Mouse (Mus musculus) kidney, postnatal 14 days (tissue): ENCODE measurements around the gene Tatdn2.
"Not testable (repeated sequence)": the region's sequence is repeated elsewhere in the genome, so short reads cannot be mapped to it uniquely, and the experiment has no call there.

Experiments used
- DNase-seq: peaks from one replicate; pipeline ENCODE4 v3.0.0; 2022; ENCODE audit warnings: mixed read lengths

Tatdn2 gene

GRCm38 (mm10) chr6:113672029-113672428 lies 24.8 kb upstream of the Tatdn2 start:
- not testable (repeated sequence) for DNase-seq

DNA sequence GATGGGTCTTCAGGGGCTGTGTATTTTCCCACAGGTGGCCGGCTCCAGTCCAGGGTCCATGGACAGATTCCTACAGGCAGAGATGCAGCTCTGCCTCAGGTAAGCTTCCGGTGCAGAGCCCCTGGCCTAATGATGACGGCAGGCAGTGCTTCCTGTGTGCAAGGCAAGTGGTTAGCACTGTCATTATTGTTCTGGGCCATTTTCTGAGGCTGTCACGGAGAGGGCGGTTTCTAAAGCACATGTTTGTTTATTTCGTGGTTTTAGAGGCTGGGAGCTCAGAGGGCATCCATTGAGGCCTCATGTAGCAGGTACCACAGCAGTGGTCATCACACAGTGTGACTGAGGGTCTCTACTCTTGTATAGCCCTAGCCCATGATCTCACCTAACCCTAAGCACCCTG lies 23.9 kb upstream of the Tatdn2 start:
- no peak for DNase-seq

DNA sequence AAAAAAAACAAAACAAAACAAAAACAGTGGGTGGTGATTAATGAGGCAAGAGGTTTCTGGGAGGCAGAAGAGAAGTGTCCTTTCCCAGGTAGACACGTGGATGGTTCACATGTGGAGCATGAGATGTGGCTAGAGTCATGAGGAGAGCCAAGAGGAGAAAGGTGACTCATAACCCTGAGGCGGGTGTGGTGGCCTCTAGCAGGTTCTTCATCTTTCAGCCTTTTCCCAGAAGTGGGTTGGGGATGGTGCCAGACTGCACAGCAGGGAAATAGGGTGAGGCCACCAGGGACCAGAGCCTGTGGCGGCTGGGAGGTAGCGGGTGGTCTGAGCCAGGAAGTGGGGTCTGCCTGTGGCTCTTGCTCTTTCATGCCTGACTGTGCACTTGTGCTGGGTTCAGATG lies 21.6 kb upstream of the Tatdn2 start:
- DNase-seq, result no peak

GRCm38 (mm10) chr6:113675991-113676390 lies 20.9 kb upstream of the Tatdn2 start:
- DNase-seq, result no peak

DNA sequence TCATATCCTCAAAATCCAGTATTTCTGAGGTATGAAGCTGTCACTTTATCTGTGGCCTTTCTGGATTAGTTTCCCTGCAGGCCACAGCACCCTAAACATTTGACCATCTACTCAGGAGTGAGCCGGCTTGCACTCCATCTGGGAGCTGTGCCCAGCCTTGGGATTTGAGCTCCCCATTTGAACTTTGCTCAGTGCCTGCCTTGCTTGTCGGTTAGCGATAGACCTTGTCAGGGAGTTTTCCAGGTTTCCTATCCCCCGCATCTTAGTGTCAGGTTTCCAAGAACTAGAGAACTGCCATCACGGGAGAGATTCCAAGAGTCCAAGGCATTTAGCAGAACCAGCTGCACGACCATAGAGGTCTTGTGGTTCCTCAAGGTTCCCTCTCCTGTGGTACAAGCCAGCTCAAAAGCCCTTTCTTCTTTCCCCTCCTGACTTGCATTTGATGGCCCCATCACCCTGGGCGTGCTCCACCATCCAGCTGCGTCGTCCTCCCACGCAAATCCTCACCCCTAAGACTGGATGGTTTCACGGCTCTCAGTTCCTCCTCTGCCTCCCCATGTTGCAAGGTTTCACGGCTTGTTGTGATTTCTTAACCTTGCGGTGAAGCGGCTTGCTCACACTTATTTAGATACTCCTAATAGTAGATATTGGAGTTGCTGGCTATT lies 19.6 kb upstream of the Tatdn2 start:
- peak; percentile 68 for DNase-seq

GRCm38 (mm10) chr6:113678246-113679012 lies 18.4 kb upstream of the Tatdn2 start:
- DNase-seq, result no peak

DNA sequence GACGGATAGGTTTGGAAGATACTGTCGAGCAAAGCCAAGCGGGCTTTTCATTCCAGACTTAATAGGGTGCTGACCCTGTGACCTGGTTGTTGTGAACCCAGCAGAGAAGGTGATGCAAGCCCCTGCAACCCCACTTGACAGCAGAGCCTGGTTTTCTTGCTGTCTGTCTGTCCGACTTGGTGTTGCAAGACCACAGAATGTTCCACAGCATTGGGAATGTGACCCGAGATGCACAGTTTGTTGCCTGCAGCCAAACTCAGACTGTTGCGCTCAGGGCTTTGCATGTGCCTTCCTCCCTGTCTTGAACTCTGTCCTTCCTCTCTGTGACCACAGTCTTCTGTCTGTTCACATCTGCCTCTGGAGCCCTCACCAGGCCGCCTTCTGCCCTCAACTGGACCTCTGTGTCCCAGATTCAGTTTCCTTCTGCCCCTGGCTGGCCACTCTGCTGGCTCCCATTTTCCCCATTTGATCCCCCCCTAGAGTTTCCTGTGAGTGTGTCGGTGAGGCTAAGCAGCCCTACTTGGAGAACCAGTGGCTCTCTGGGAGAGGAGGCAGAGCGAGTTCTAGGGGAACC lies 16.8 kb upstream of the Tatdn2 start:
- no peak for DNase-seq

GRCm38 (mm10) chr6:113681271-113681670 lies 15.6 kb upstream of the Tatdn2 start:
- DNase-seq, result peak; percentile 87

GRCm38 (mm10) chr6:113683081-113683825 lies 13.6 kb upstream of the Tatdn2 start:
- DNase-seq, result no peak

DNA sequence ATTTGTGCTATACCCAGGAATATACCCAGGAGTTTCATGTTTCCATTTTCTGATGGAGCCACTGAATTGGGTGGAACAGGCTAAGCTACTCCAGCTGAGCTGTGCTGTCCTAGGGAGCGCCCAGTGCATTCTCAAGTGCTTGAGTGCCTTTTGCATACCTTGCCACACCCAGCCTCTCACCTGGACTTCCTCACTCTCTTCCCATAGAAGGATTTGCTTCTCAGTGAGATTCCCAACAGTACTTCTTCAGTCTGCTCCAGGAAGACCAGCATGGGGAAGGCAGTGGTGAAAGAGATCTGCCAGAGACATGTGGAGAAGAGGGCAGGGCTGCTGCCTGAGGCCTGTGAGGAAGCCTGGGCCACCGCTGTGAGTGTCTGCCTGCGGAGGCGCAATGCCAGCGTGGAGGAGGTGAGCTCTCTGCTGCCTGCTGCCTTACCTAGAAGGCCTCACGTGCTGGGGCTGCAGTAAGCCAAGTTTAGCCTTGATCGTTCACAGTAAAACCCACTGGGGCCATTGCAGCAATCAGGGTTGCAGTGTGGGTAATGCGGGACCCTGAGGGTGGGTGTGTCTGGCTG lies 10.2 kb upstream of the Tatdn2 start:
- DNase-seq, result no peak

DNA sequence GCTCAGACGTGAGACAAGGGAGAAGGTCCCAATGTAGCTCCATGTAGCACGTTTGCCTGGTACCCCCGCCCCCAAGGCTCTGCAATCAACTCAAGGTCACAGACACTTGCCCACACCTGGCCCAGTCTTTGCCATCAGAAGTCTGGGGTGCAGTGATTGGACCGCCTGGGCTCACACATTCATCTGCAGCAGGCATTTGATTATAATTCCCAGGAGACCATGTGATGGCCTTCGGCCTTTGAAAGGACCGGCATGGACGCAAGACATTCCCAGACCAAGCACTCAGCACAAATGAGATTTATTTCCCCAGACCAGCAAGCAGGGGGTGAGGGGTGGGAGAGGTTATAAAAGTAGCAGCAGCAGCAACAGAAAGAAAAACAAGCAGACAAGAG lies 6.8 kb upstream of the Tatdn2 start:
- peak; percentile 88 for DNase-seq

GRCm38 (mm10) chr6:113690400-113691083 lies 6.3 kb upstream of the Tatdn2 start:
- peak; percentile 93 for DNase-seq

DNA sequence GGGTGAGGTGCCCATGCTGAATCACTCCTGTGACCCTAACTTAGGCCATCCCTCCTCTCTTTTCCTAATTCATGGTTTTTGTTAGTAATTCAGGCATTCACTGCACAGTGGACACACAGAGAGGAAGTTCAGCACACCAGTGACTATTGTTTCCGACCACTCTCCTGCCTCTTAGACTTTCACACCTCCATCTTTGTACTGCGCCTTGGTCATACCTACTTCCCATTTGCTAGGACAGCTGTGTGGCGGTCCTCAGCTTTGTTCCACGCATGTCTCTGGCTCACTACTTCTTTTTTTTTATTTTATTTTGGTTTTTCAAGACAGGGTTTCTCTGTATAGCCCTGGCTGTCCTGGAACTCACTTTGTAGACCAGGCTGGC lies 5.8 kb upstream of the Tatdn2 start:
- no peak for DNase-seq

DNA sequence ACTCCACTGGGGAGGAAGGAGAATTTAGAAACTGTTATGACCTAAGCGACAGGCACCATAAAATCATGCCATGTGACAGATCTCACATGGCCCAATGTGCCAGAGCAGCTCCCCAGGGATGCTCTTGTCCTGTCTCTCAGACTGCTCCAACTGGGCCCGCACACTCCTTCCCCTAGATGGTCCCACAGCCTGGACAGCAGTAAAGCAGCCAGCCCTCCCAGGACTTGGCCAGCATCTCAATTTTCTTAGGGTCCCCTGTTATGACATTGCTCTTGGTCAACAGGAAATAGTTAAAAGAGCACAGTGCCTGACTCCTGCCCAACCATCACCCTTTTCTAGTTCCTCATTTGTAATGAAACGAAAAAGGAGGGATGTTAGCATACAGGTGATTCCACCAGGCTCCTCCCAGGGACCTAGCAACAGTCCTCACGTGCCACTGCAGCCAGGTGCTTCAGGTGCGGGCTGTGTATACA lies 4.2 kb upstream of the Tatdn2 start:
- DNase-seq, result peak; percentile 52

DNA sequence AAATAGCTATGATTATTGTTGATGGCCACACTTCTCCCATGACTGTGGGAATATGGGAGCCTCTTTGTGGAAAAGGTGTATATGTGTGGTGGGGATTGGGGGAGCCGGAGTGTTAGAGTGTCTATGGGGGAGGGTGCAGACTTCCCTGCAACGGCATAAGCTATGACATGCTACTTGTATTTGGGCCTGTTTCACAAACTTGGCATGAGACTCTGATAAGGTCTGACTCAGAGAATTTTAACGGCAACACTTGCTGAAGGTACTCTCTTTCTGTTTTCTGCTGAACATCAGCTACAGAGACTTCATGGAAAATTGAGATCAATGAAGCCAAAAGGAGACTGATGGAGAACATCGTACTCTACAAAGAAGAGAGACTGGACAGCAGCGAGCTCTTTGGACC lies 3.5 kb upstream of the Tatdn2 start:
- no peak for DNase-seq

DNA sequence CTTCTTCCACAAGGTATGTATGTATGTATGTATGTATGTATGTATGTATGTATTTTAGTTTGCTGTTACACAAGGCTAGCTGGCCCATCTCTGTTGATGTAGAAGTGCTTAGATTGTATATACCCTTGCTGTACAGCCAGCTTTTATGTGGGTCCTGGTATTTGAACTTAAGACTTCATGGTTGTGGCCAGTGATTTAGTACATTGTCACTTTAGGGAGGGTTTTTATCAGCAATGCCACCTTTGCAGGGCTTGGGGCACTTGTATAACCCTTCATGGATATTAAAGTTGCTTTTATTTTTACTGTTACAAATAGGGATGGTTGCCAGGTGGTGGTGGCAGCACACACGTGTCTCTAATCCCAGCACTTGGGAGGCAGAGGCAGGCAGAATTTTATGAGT lies 1.6 kb upstream of the Tatdn2 start:
- no peak for DNase-seq

GRCm38 (mm10) chr6:113695766-113696355 lies 989 bp upstream of the Tatdn2 start:
- DNase-seq, result no peak

DNA sequence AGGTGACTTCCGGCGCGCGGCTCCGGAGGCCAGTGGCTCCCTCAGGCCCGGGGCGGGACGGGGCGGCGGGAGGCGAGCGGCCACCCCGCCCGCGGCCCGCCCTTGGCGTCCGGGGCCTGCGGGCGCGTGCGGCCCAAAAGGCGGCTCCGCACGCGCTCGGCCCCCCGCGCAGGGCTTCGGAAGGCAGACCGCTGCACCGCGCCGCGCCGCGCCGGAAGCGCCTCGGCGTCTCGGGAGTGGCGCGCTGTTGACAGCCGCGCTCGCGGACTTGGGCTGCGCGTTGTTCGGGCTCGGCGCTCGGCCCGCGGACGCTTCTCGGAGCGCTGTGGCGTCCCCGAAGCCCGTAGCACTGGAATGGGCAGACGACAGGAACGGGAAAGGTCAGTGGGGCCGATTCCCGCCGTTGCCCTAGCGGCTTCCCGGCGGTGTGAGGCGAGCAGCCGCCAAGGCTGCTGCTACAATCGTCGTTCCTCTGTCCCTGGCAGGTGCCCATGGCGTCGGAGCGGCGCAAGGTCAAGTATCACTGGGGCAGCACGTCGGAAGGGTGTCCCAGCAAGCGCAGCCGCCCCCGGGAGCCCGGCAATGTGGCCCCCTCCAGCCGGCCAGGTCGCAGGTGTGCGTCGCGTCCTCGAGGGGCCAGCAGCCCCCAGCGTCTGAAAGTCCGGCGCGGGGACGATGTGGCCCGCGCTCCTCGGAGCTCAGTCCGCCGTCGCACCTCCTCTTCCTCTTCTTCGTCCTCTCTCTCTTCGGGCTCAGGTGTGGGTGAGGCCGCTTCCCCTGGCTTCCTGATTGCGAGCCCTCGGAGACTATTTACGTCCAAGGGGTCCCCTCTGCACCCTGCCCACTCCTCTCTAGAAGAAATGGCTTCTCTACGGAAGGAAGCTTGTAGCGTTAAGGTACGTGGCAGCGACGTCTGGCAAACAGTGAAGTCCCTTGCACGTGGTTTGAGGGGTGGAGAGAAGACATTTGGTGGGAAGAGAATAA lies 664 bp downstream of the Tatdn2 start:
- peak; percentile 15 for DNase-seq

GRCm38 (mm10) chr6:113712718-113713117 lies 15.9 kb downstream of the Tatdn2 start:
- no peak for DNase-seq

- not testable (repeated sequence) for DNase-seq
Measured at GRCm38 (mm10) chr6:113713389-113713788, 16.5 kb downstream of the Tatdn2 start.

GRCm38 (mm10) chr6:113714276-113714675 lies 17.4 kb downstream of the Tatdn2 start:
- DNase-seq, result no peak
